Mouse (Mus musculus) right cerebral cortex, postnatal 36 days (tissue): Measurements from ENCODE around the gene Gm49661.

Experiments
- DNase-seq, 2 experiments: peaks; one replicate each; pipeline ENCODE4 v3.0.0; 2022; ENCODE audit warnings: low spot score in 2 of 2, mixed read lengths in 1 of 2

Gene Gm49661

DNA sequence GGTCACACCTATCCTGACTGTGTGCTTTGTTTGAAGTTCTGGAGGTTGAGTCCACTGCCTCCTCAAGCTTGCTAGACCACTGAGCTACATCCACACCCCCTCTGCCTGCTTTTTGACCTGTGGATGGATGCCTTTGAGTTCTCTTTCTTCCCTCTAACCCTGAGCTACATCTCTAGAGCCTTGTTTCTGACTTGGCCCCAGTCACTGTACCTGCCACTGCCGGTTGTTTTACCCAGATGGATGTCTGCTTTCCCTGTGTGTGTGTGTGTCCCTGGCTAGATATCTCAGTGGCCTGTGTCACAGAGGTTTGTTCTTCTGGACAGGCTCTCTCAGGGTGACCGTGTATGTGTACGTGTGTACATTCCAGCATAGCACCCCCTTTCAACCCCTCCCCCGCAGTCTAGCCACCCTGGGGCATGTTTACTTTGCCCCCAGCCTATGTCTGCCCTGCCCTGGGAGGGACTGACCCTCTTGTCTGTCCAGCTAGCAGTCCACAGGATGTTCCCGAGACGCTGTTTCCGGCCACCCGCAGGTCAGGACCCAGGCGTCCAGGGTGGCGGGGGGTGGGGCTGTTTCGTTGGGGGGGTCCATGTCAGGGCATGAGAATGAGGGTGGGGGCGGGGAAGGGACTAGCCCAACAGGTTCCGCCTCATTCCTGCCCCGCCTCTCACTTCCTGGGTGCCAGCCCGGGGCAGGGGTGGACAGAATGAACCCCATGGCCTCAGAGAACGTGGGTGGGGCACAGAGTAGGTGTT lies 15.2 kb upstream of the Gm49661 start:
- DNase-seq = no peak

GRCm38 (mm10) chr8:84982499-84983011 lies 13.3 kb upstream of the Gm49661 start:
- no peak for DNase-seq

DNA sequence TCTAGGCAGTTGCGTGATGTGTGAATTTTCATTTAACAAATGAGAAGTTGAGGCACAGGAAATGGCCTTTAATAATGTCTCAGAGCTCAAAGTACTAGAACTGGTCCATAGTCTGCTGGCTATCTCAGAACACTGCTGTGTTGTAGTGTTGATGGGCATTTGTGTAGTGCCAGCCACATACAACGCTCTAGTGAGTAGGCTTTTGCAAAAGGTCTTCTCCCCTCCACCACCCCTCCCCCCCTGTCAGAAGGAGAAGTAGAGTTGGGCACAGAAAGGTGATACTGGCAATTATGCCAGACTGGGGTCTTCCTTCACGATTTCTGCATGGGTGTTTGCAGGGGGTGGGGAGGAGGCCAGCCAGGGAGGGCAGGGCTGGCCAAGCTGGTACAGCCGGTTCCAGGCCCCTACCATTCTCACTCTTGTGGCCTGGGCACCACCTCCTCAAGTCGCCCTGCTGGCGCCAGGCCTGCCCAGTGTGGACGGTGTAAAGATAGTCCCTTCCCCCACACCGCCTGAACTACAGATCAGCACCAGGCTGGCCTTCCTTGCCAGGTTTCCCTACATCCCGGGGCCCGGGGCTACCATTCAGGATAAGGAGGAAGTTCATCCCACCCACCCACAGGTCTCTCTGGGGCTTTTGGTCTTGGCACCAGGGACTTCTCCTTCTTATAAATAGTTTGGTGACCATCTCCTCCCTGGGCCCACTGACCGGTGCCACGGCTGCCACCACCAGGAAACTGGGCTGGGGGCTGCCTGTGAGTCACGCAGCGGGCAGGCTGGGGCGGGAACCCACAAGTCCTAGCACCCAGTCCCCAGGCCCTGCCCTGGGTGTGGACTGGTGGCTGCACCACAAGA lies 12.6 kb upstream of the Gm49661 start:
- DNase-seq = no peak

GRCm38 (mm10) chr8:84980622-84981358 lies 11.6 kb upstream of the Gm49661 start:
- DNase-seq = no peak

- peak; percentile 91 for DNase-seq
These were observed 10.6 kb upstream of the Gm49661 start for GRCm38 (mm10) chr8:84979599-84980421.

- DNase-seq = peak; percentile 95 to 97
These were observed 9.2 kb upstream of the Gm49661 start, which contains the start of gene Junb for GRCm38 (mm10) chr8:84978248-84978940. Gene Junb, minus strand, starts transcription at chr8:84978718.

DNA sequence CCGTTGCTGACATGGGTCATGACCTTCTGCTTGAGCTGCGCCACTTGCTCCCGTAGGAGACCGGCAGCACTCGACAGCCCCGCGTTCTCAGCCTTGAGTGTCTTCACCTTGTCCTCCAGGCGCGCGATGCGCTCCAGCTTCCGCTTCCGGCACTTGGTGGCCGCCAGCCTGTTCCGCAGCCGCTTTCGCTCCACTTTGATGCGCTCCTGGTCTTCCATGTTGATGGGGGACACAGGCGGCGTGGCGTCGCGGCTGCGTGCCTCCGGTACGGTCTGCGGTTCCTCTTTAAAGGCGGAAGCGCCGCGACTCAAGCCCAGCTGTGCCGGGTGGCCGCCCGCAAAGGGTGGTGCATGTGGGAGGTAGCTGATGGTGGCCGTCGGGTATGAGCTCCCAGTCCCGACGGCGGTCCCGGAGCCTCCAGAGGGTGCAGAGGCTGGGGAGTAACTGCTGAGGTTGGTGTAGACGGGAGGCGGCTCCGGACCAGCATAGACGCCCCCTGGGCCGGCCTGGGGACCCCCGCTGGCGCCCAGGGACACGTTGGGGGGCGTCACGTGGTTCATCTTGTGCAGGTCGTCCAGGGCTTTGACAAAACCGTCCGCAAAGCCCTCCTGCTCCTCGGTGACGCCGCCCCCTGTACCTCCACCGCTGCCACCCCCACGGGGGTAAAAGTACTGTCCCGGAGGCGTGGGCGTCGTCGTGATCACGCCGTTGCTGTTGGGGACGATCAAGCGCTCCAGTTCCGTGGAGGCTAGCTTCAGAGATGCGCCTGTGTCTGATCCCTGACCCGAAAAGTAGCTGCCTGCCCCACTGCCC lies 8.4 kb upstream of the Gm49661 start:
- peak; percentile 60 to 64 for DNase-seq

DNA sequence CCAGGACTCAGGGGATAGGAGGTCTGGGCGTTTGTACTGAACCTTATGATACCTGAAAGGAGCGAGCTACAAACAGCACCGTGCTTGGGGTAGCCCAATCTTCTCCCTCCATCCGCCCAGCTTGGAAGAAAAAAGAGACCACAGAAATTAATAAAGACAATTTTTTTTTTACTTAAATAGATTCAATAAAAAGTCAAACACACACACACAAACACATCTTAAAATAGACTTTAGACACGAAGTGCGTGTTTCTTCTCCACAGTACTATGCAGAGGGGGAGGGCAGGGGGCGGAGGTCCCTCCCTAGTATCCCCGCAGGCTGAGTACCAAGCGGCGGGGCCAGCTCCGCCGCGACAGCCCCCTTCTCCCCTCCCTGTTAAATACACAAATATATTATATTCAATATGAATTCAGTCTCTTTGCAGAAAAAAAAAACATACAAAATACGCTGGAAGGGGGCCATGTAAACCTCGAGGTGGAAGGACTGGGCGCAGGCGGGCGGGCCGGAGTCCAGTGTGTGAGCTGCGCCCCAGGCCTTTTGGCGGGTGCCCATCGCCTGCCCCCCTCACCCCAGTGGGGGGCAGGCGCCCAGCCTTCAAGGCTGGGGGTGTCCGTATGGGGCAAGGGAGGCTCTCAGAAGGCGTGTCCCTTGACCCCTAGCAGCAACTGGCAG lies 7.7 kb upstream of the Gm49661 start:
- no peak for DNase-seq

DNA sequence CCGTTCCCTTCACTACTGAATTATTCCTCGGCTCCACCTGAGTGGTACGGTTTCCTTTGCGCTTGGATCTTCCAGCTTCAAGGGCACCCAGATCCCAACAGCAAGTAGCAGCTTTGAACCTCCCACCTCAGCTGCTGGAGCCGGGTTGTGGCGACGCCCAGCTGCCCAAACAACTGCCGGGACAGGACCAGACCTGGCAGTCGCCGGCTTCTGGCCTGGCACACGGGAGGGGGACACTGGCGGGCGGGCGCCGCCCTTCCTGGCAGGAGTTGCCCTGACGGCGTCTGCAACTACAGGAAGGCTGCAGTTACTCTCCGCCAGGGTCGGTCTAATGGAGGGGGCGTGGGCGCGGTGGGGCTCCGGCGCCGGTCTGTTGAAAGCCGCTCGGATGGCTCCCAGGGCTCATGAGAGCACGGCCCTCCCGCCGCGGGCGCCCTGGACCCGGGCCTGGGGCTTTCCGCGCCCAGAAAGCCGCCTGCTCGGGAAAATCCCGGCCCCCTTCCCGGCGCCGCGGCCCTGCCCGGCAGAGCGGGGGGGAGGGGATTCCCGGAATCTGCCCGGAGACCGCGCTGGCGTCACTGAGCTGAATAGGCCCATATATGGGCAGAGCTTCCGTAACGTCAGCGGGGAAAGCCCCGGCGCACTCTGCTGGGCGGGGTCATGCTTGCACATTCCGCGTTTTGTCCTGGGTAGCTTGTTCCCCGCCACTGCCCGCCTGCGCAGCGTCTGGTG lies 7.0 kb upstream of the Gm49661 start:
- peak; percentile 92 to 94 for DNase-seq

DNA sequence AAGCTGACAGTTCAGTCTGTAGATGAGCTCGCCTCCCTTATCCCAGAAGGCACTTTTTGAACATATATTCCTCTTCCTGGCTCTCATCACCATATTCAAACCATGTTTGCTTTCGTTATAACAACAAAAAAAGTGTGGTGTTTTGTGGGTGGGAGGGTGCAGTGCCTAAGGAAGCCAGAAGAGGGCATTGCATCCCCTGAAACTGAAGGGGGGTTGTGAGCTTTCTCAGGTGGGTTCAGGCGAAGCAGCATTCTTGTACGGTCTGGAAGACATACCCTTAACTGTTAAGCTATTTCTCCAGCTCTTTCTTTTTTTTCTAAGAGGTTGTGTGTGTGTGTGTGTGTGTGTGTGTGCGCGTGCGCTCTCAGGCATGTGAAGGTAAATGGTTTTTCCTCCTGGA lies 6.2 kb upstream of the Gm49661 start:
- DNase-seq = no peak

GRCm38 (mm10) chr8:84974543-84975142 lies 5.4 kb upstream of the Gm49661 start:
- no peak for DNase-seq

DNA sequence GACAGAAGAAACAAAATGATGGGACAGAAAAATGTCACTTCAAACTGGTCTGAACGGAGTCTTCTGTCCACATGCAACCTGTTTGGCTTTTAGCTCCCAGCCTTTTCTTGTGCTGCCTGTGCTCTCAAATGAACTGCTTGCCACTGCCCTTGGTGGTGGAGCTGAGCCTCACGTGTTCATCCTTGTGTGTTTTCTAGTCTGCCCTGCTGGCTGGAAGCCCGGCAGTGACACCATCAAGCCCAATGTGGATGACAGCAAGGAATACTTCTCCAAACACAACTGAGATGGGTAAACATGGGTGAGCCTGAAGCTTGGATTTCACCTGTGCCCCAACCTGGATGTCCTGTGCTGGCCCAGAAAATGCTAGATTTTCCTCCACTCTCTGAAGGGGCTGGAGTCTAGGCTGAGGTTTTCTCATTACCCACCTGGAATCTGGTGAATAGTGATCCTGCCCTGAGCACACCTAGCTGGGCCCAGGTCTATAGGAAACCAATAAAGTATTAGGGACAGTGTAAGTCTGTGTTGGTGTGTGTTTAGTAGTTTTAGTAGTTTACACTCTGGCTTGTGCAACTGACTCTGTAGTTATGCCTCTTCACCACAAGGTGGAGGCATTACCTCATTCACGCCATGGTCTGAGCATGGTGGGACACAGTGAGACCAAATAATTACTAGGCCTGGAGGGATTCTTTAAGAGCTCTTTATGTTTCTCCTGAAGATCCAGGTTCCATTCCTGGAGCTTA lies 4.7 kb upstream of the Gm49661 start:
- no peak for DNase-seq

- DNase-seq = no peak
These were observed 3.8 kb upstream of the Gm49661 start for GRCm38 (mm10) chr8:84973079-84973478.

DNA sequence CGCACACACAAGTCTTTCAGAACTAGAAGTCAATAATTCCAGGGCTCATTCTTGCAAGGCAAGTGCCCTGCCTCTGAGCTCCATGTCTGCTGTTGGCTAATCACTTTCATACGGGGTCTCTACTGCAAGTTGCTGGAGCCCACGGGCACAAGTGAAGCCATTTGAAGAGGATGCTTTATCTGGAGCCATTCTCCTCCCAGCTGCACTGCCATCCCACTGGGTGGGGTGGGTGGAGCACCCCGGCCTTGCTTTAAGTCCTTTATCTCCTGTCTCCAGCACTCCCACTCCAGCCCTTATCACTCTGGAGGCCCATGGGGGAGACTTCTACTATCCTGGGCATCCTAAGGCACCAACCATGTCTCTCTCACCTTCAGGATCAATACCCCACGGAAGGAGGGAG lies 1.7 kb upstream of the Gm49661 start:
- DNase-seq = no peak

DNA sequence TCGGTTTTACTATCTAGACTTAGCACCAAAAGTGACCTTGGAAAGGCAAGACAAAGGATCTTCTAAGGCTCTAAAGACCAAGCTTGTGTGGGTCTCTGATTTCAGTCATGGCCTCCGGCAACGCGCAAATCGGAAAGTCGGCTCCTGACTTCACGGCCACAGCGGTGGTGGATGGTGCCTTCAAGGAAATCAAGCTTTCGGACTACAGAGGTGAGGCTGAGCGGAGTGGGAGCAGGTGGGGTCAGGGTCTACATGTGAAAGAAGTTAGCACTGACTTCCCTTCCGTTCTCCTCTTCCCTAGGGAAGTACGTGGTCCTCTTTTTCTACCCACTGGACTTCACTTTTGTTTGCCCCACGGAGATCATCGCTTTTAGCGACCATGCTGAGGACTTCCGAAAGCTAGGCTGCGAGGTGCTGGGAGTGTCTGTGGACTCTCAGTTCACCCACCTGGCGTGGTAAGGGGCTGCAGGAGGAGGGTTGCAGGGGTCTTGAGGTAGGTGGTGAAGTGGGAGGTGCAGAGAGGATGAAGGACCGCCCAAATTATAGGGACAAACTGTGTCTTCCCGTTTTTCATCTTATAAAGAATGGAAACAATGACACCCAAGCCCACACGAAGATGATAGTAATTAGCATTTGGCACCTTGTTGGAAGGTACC lies 1.0 kb upstream of the Gm49661 start:
- DNase-seq = no peak

GRCm38 (mm10) chr8:84968650-84969049 lies 583 bp downstream of the Gm49661 start:
- DNase-seq = no peak
